Mouse (Mus musculus) adipose tissue, adult 10 weeks (tissue): ENCODE data around the gene Olr1. TPM values are rescaled to one million over a fixed set of nuclear protein-coding genes. Genes with fewer than 3 reads are reported as not detected.

Experiments
- polyA plus RNA-seq: library from polyadenylated mRNA; stranded (reverse); fragments of 350-450 nt; fragmentation: Illumina TruSeq; extraction: RNeasy Lipid Tissue Mini Kit (QIAGEN cat#74804); gene quantifications from one replicate; pipeline ENCODE4 v1.2.3, GENCODE M21; 2014; ENCODE audit warnings: low read depth, low replicate concordance

The Olr1 gene
- polyA plus RNA-seq: 0.38 TPM

DNA sequence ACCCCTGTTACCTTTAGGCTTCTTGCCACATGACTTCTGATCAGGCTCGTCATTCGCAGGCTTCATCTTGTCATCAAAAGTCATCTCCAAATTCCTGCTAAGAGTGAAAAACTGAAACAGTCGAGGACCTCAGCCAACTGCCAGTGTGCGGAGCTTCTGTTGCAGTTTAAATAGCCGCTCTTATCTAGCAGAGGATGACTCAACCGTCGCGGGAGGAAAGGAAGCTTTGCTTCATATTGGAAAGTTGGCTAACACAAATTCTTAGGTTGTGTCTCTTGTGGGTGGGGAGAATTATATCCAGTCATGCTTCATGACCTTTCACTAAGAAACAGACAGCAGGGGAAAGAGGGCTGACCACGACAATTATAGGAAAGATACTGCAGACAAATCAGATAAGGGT lies at the start of gene Olr1:
Olr1 (minus strand) TSS at position 142 of the 400 bp plus-strand sequence.

DNA sequence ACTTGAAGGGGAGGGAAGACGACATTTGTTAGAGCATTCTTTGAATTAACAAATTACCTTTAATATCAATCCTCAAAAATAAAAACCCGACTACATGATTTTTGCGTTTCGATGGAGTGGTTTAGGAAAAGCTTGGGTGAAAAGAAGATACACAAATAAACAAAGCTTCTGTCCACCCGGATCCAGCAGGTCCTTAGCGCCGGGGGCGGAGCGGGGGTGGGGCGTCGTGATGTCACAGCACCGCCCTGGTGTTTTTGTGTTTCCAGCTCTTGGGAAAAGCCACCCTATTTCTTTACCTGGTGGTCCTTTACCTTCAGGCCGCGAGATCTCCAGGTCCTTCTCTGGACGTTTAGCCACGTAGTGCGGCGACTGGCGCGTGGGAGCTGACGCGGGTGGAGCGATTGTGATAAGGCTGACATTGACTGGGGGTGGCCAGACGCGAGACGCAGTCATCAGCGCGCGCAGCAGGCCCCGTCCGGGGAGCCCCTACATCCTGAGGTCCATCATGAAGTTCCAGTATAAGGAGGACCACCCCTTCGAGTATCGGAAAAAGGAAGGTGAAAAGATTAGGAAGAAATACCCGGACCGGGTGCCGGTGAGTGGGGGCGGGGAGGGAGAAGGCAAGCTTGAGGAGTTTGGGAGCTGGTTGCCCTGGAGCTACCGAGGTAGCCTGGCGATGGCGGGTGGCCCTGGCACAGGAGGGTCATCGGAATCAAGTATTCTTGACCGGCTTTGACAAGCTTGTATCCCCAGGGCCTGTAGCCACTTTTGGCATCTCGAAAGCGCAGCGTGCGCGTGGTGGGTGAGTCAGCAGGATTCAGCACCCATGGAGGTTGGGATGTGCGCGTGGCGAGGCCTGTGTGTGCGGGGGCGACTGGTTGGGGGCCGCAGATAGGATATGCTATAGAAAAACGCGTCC lies 26.2 kb upstream of the Olr1 start, which contains the start of gene Gabarapl1:
Gabarapl1 (plus strand) TSS at position 219 of the 919 bp plus-strand sequence.

DNA sequence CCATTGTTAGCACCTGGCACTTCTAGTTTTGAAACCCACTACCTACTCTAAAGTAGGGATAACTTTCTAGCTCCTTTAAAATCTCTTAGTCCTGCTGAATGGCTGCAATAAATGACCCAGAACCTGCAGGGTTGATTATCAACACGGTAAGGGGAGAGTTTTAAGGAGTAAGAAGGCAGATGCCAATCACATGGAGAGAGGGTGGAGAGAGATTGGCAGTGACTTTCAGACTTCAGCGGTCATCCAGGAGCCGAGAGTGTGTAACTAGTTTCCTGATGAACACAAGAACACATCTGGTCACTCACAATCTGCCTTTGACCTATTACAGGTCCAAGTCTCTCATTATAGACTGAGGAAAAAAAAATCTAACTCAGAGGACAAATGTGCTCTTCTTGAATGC lies 5.4 kb upstream of the Olr1 start, which contains the start of gene Tmem52b:
Tmem52b (plus strand) TSS at position 189 of the 400 bp plus-strand sequence.

DNA sequence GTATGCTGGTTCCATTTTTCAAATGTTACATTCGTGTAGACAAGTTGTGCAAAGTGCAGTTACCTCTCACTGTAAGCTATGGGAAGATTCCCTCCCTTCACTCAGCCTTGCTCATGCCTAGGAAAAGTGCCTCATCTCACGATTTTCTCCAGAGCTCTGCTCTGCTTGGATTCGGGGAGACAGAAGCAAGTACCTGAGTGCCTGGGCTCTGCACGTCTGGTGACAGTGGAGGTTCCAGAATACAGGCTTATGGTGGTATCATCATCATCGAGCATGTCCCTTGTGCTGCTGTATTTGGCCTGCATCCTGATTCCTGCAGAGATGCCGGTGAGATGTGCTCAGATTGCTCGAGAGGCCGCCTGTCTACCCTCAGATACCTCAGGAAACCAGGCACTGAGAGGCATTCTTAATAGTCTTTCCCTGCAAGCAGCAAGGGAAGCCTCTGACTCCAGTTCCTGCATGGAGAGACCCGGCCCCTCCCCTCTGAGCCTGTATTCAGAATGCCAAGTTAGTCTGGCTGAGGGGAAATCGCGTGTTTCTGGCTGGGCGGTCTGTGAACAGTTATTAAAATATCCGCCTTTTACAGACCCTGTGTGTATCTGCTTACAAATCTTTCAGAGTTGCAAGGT lies 55.4 kb downstream of the Olr1 start, which contains the start of gene Clec1a:
Clec1a (minus strand) TSS at position 590 of the 629 bp plus-strand sequence.

Other genes starting within 250 kb of the Olr1 start
- 0.68 TPM for gene Cd69, start 231.7 kb downstream of the Olr1 start, polyA plus RNA-seq
- 20.7 TPM for gene 4922502D21Rik, start 175.4 kb downstream of the Olr1 start, polyA plus RNA-seq
- 6.0 TPM for gene Clec12a, start 164.5 kb downstream of the Olr1 start, polyA plus RNA-seq
- gene Clec12b, start 121.3 kb downstream of the Olr1 start, polyA plus RNA-seq: 0.55 TPM
- not detected for gene Clec1b, start 109.9 kb downstream of the Olr1 start, polyA plus RNA-seq
- 2.1 TPM for gene Clec9a, start 98.3 kb downstream of the Olr1 start, polyA plus RNA-seq
- 2.6 TPM for gene Clec1a, start 55.2 kb downstream of the Olr1 start, polyA plus RNA-seq
- gene Tmem52b, start 5.4 kb upstream of the Olr1 start, polyA plus RNA-seq: not detected
- gene Gabarapl1, start 26.0 kb upstream of the Olr1 start, polyA plus RNA-seq: 177 TPM
- gene Klre1, start 70.7 kb upstream of the Olr1 start, polyA plus RNA-seq: 0.68 TPM
- 2.8 TPM for gene Klrd1, start 84.6 kb upstream of the Olr1 start, polyA plus RNA-seq
- 3.0 TPM for gene Klrk1, start 116.7 kb upstream of the Olr1 start, polyA plus RNA-seq
- not detected for gene Klrc3, start 136.2 kb upstream of the Olr1 start, polyA plus RNA-seq
- 0.15 TPM for gene Klrc2, start 153.5 kb upstream of the Olr1 start, polyA plus RNA-seq
- gene Klrc1, start 171.8 kb upstream of the Olr1 start, polyA plus RNA-seq: 0.27 TPM
- gene Klri1, start 210.0 kb upstream of the Olr1 start, polyA plus RNA-seq: 0.68 TPM
- gene Klri2, start 233.3 kb upstream of the Olr1 start, polyA plus RNA-seq: 0.12 TPM